Mouse (Mus musculus) small intestine, adult 2 months (tissue): Measurements from ENCODE around the gene 4930544G11Rik. TPM values are rescaled to one million over a fixed set of nuclear protein-coding genes. Genes with fewer than 3 reads are reported as not detected.

ENCODE experiments used
- H3K27ac ChIP-seq: fragments of 200-500 bp; 2 replicates; pipeline ENCODE4 v1.5.1; 2012; ENCODE audit warnings: low read depth, low read length, control low read depth, inconsistent platforms; ENCODE audit not compliant: insufficient read depth
- H3K27me3 ChIP-seq: fragments of 200-500 bp; 2 replicates; pipeline ENCODE4 v1.6.1; 2012; ENCODE audit warnings: mild to moderate bottlenecking, moderate library complexity, low read length, inconsistent platforms; ENCODE audit not compliant: control insufficient read depth, insufficient read depth
- H3K36me3 ChIP-seq: fragments of 200-500 bp; 2 replicates; pipeline ENCODE4 v1.6.1; 2012; ENCODE audit warnings: mild to moderate bottlenecking, low read length, control low read depth, inconsistent platforms; ENCODE audit not compliant: control insufficient read depth, insufficient read depth
- H3K4me1 ChIP-seq: fragments of 200-500 bp; 2 replicates; pipeline ENCODE4 v1.6.1; 2012; ENCODE audit warnings: low read length, inconsistent platforms, mixed read lengths; ENCODE audit not compliant: control insufficient read depth, insufficient read depth, insufficient read length
- H3K4me3 ChIP-seq: fragments of 200-500 bp; 2 replicates; pipeline ENCODE4 v1.5.1; 2012; ENCODE audit warnings: low read depth, mild to moderate bottlenecking, control low read depth, inconsistent platforms, low read length, moderate library complexity
- CTCF ChIP-seq: fragments of 200-500 bp; IDR thresholded peaks from 2 replicates; pipeline ENCODE4 v1.5.1; 2012; ENCODE audit warnings: low read depth, mild to moderate bottlenecking, control low read depth, inconsistent platforms, low read length, moderate library complexity, mixed read lengths; ENCODE audit not compliant: insufficient replicate concordance, insufficient read length; ENCODE audit errors: extremely low read depth
- POLR2A ChIP-seq: fragments of 200-500 bp; IDR thresholded peaks from 2 replicates; pipeline ENCODE4 v1.6.1; 2012; ENCODE audit warnings: low read depth, mild to moderate bottlenecking, control low read depth, inconsistent platforms, low read length, moderate library complexity
- WGBS: fragments of 180-500 bp; shearing (Covaris S2); methylation state at CpG from one replicate; pipeline ENCODE4 v1.1.7; 2018; 5-methylcytosine and 5-hydroxymethylcytosine counted together
- polyA plus RNA-seq: library from polyadenylated mRNA; depleted of rRNA; stranded (reverse); fragments of >200 nt; gene quantifications from 2 replicates; pipeline ENCODE4 v1.2.3, GENCODE M21; 2012; rRNA removed

4930544G11Rik gene
- polyA plus RNA-seq, 1 experiment: not detected

DNA sequence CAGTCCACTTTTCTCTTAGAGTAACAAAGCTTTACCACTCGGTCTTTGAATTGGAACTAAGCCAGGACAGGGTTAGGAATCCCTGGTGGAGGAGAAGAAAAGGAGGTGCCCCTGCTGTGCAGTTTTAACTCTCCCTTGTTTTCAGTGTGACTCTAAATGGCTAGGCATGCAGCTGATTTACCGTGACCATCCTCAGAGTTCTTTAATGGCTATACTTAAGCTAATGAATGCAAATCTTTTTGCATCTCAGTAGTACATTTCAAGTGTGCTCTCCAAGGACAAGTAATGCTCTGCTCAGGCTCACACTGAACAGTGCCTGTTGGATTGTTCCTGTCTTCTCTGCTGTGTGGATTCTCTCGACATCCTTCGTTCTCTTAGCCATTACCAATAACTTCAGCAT, 19.2 kb upstream of the 4930544G11Rik start:
- Histone ChIP-seq H3K4me3 (no peak overlapping the region), H3K36me3 (no peaks in the 10 kb centered on the region), H3K27ac (no peak overlapping the region), H3K4me1 (no peaks in the 10 kb centered on the region), H3K27me3 (no peaks in the 10 kb centered on the region)
- 82% methylated on average over 4 of the region's 4 CpGs for WGBS
- TF ChIP-seq CTCF (no peak), POLR2A (no peak)

DNA sequence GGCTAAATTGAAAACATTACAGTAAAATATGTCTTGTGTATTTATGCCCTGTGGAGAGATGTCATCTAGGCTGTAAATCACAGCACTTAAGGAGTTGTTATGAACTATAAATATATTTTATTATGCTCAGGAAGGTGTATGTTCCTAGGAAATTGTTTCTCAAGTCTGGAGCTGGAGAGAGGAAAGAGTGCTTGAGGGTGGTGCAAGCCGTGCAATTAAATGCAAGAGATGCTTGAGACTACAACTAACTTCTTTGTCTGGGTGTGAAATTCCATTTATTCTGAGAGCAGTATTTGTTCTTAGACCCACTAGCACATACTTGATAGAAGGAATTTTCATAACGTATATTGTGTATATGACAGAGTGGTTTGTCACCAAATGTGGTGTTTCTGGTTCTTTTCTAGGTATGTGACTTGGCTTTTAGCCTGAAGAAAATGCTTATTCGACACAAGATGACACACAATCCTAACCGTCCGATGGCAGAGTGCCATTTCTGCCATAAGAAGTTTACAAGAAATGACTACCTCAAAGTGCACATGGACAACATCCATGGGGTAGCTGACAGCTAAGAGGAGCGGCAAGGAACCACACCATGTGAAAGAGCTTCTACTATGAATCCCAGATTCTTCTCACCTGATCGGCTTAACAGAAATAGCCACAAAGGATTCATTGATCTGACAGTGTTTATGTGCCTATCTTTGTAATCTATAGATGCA, 16.7 kb upstream of the 4930544G11Rik start:
- no peak for TF ChIP-seq POLR2A
- TF ChIP-seq CTCF: no peak
- Histone ChIP-seq H3K27ac (no peak overlapping the region), H3K36me3 (no peaks in the 10 kb centered on the region), H3K27me3 (no peaks in the 10 kb centered on the region), H3K4me1 (no peaks in the 10 kb centered on the region), H3K4me3 (no peak overlapping the region)
- WGBS: 79% methylated on average over 7 of the region's 7 CpGs

DNA sequence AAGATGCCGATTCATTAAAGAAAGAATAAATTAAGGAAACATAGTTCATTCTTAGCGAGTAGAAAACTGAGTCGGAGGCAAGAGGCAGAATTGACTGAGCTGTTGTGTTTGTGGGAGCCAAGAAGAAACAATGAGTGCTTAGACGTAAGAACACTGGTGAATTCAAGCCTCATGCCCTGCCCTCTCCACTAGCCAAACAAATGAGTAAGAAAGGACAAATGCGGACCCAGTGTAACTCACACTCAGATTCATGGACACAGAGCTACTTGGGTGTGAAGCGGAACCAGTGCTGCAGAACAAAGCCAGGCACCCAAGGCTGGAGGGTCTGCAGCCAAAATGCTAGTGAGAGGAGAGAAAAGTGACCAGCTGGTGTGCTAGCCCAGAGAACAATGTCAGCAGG, 1.9 kb upstream of the 4930544G11Rik start:
- H3K27ac ChIP-seq: no peak overlapping the region
- no peak for TF ChIP-seq CTCF
- TF ChIP-seq POLR2A: no peak
- H3K36me3 ChIP-seq: no peaks in the 10 kb centered on the region
- 74% methylated on average over 6 of the region's 6 CpGs for WGBS
- no peak overlapping the region for H3K4me3 ChIP-seq
- no peaks in the 10 kb centered on the region for H3K4me1 ChIP-seq
- H3K27me3 ChIP-seq: no peaks in the 10 kb centered on the region

DNA sequence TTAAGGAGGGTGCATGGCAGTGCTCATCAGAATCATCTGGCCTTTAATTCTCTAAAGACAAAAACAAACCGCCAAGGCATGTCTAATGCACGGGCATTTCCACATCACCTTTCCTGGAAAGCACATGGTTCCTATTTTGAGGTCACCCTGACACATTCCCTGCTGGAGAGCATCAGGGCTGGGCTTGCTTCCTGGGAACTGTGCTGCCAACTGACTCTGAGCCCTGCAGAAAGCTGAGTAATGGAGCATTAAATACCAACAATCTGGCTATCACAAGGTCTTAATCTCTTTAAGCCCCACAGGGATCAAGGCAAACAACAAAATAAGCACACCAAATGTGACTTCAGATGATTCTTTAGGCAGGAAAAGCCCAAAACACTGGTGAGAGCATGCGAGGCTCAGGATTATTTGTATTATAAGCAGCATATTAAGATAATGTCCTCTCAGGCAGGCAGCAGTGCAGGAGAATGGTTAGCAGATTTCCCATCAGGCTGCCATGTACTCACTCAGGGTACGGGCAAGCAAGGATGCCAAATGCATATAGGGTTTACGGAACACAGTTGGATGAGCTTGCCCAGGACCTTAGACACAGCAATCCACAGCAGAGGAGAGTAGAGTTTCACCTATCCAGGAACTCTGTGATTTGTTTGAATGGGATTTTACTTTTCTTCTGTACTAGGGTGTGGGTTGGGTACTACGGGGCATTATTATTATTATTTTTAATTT, 17.1 kb downstream of the 4930544G11Rik start:
- no peaks in the 10 kb centered on the region for H3K4me1 ChIP-seq
- no peak for TF ChIP-seq POLR2A
- TF ChIP-seq CTCF: no peak
- no peak overlapping the region for H3K27ac ChIP-seq
- no peaks in the 10 kb centered on the region for H3K36me3 ChIP-seq
- WGBS: 69% methylated on average over 6 of the region's 6 CpGs
- no peaks in the 10 kb centered on the region for H3K27me3 ChIP-seq
- no peak overlapping the region for H3K4me3 ChIP-seq

DNA sequence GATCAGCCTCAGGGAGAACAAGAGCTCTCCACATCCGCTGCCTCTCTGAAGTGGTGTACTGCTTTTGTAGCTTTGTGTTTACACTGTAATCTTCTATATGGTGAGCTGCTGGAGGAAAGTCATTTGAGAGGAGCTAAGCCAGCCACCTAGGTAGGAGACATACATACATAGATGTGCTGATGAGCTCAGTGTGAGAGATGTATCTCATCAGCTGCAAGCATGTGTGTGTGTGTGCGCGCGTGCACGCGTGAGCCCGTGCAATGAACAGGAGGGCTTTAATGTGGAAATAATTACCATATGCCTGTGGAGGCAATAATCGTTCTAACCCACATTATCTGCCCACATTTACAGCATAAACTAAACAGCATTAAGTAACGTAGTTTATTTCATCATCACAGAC, 18.0 kb downstream of the 4930544G11Rik start:
- H3K4me1 ChIP-seq: no peaks in the 10 kb centered on the region
- no peaks in the 10 kb centered on the region for H3K27me3 ChIP-seq
- H3K27ac ChIP-seq: no peak overlapping the region
- 88% methylated on average over 9 of the region's 9 CpGs for WGBS
- TF ChIP-seq POLR2A (no peak), CTCF (no peak)
- H3K4me3 ChIP-seq: no peak overlapping the region
- H3K36me3 ChIP-seq: no peaks in the 10 kb centered on the region

DNA sequence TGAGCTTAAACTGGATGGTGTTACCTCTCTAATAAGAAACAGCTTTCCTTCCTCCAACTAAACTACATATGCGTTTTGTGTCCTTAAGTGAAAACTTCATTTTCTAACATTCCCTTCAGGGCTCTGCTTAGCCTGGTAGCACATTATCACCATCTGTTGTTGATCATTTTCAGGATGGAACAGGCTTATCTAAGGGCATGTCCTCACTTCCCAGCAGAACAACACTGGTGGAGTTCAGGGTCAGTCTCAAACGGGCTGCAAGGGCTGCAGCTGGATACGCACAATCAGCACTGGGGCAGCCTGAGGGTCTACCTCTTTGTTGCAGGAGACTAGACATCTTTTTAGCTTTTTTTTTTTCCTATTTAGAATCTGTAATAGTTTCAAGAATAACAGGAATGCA, 39.7 kb downstream of the 4930544G11Rik start:
- no peaks in the 10 kb centered on the region for H3K4me1 ChIP-seq
- no peak overlapping the region for H3K4me3 ChIP-seq
- H3K27ac ChIP-seq: no peak overlapping the region
- H3K36me3 ChIP-seq: no peaks in the 10 kb centered on the region
- no peak for TF ChIP-seq POLR2A
- TF ChIP-seq CTCF: no peak
- no peaks in the 10 kb centered on the region for H3K27me3 ChIP-seq
- whole genome bisulfite sequencing: 82% methylated on average over 3 of the region's 3 CpGs

DNA sequence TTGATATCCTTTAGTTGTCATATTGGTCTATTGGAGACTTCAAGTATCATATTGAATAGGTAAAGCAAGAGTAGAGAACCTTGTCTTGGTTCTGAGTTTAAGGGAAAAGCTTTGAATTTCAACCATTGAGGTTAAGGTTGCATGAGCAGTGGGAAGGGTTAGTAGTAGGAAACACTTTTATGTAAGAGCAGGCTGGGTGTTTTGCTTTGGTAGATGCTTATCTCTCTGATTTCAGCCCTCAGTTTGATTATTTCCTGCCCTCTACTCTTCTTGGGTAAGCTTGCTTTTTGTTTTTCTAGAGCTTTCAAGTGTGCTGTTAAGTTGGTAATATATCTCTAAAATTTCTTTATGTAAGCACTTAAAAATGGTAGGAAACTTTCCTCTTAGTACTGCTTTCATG, 45.9 kb downstream of the 4930544G11Rik start:
- Histone ChIP-seq H3K4me3 (no peak overlapping the region), H3K27me3 (no peaks in the 10 kb centered on the region), H3K27ac (no peak overlapping the region)

More for the DNA sequence above, 45.9 kb downstream of the 4930544G11Rik start:
- no peak for TF ChIP-seq POLR2A
- no peak for TF ChIP-seq CTCF
- H3K36me3 ChIP-seq: no peaks in the 10 kb centered on the region
- H3K4me1 ChIP-seq: no peaks in the 10 kb centered on the region

Other genes with a start within 250 kb of the 4930544G11Rik start
- gene Prdm5, start 173.6 kb upstream of the 4930544G11Rik start, polyA plus RNA-seq: 0.13 and 0.33 TPM in 2 replicates